Mouse (Mus musculus): ENCODE measurements around the gene Erich2.

DNA sequence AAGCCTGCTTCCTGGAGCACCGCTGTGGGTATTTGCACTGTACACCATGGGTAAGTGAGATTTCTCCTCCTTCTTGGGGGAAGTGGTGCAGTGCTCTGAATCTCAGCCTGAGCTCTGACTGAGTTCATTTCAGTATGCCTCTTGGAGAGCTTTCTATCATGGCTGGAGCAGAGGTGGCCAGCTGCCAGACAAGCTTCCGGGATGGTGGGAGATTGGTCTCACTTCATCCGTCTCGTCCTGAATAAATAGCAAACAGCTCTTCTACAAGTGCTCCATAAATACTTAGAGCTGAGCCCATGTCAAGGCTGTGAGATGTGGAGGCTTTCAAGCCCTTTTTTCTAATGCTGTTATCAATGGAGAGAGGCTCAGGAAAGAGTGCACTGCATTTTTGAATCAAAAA, 63.1 kb downstream of the Erich2 start:
- TF ChIP-seq GATA1 (IDR thresholded peaks at IDR 0.05; ENCODE audit: borderline replicate concordance, low read length) (no peak), FLI1 (IDR thresholded peaks at IDR 0.05; ENCODE audit: low read length) (no peak)
